Mouse (Mus musculus): ENCODE results near the gene Ccm2l.

GRCm38 (mm10) chr2:153032083-153032842 is 33.5 kb upstream of the Ccm2l start:
- no peak for TF ChIP-seq CTCF (IDR thresholded peaks at IDR 0.05; ENCODE audit: insufficient read depth, low read depth, low read length)
- TF ChIP-seq POLR2A (IDR thresholded peaks at IDR 0.05; ENCODE audit: insufficient read depth, low read depth, low read length): no peak

All from olfactory bulb, adult 2 months (tissue).